Mouse (Mus musculus): Measurements from ENCODE around the gene Alk.

DNA sequence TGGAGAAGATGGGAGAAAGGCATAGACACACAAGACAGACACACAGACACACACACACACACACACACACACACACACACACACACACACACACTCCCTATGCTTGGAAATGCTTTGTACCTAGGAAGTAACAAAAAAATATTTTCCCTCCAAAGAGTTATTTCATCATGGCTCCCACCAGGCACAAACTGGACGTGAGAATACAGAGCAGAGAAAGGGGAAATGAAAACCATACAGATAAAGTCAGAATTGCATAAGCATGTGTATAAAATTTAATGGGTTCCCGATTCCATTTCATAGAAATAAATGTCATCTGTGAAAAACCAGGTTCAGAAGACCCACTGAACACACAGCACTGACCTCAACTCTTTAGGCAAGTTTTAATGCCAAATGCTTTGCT, 736.5 kb downstream of the Alk start:
- TF ChIP-seq CTCF (IDR thresholded peaks at IDR 0.05; ENCODE audit: extremely low read depth, insufficient read depth, insufficient read length, insufficient replicate concordance) = no peak
- no peak for TF ChIP-seq POLR2A (IDR thresholded peaks at IDR 0.05; ENCODE audit: low read depth, low read length)
